Mouse (Mus musculus) 416B (cell line): Measurements from ENCODE around the gene Abhd17b.
A peak's percentile ranks its signal among the peaks of the same experiment; 100 is the strongest.
"Not testable (repeated sequence)": the region's sequence is repeated elsewhere in the genome, so short reads cannot be mapped to it uniquely, and the experiment has no call there.

ENCODE experiments used
- DNase-seq: peaks from one replicate; pipeline ENCODE4 v3.0.0; 2011; ENCODE audit warnings: low read depth

Abhd17b gene

GRCm38 (mm10) chr19:21653172-21653981 is at the start of gene Abhd17b:
Abhd17b (plus strand) TSS chr19:21653185.
- DNase-seq, result no peak

DNA sequence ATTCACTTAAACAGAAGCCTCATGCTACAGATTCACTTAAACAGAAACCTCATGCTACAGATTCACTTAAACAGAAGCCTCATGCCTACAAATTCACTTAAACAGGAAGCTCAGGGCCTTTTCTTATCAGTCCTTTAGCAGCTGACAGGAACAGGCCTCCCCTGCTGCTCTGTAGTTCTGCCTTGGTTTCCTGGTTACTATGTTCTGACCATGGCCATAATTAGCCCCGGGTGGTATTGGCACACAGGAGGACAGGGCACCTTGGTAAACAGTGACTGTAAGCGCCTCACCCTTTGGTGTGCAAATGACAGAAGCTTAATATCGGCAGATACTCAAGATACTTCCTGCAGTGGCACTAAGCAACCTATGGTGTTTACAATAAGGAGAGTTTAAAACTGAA is 49.1 kb upstream of the Abhd17b start:
- DNase-seq, result peak; percentile 96

DNA sequence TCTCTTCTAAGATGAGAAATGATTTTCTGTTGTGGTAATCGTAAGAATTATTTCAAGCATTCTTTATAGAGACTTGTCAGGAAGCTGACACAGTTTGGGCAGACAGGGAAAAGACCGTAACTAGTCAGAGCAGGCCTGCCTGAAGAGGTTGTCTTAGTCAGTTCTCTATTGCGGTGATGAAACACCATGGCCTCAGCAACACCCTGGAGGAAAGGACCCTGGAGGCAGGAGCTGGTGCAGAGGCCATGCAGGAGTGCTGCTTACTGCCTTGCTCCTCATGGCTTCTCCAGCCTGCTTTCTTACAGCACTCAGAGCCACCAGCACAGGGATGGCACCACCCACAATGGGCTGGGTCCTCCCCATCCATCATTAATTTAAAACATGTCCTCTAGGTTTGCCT is 47.7 kb upstream of the Abhd17b start:
- DNase-seq, result peak; percentile 61

- no peak for DNase-seq
Observed at GRCm38 (mm10) chr19:21610240-21610639, 42.7 kb upstream of the Abhd17b start.

DNA sequence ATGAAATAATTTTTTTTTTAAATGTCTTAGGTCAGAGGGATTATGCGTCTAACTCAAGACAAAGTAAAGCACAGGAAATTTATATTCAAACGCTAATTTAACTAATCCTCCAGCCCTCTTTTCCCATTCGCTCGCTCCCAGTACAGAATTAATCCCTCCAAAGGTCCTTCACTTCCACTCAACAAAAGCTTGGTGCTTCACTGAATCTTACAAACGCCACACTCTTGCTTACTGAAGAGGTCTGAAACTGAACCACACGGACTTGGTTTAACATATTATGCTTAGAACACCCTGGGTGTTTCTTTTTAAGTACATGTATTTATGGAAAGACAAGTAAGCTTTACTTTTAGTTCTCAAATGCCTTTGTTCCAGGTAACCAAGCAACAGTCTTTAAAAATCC is 41.7 kb upstream of the Abhd17b start:
- no peak for DNase-seq

DNA sequence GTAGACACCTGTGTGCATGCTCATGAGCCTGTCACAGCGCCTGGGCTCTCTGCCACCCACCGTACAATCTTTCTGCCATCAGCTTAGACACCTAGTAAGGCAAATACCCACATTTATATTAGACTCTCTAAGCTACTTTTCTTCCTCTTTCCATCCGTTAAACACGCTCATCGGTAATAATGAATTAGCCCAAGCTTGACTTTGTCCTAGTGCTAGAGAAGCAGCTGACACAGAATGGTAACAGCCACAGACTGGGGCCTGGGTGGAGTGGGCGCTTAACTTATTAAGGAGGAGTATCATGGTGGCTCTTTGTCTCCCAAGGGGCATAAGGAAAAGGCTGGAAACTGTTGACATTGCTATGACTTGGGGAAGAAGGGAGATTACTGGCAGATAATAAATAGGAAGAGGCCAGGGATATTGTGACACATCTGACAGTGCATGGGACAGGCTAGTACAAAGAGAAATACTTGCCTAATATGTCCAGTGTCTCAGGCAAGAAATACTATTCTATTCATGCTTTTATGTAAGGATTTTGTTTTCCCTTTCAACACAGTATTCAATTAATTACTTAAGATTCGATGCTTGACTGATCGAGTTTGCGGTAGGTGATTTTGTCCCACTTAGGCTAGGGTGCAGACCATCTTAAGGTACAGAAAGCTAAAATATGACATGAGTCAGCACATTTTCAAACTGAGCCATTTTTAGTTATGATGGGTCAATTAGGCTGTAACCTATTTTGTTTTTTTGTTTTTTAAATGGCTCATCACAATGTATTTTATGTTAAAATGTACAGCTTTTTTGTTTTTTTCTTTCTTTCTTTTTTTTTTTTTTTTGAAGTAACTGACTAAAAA is 41.0 kb upstream of the Abhd17b start:
- DNase-seq, result peak; percentile 66

- DNase-seq, result peak; percentile 46
Observed at GRCm38 (mm10) chr19:21615801-21616200, 37.2 kb upstream of the Abhd17b start.

GRCm38 (mm10) chr19:21623410-21624147 is 29.4 kb upstream of the Abhd17b start:
- DNase-seq, result peak; percentile 75

DNA sequence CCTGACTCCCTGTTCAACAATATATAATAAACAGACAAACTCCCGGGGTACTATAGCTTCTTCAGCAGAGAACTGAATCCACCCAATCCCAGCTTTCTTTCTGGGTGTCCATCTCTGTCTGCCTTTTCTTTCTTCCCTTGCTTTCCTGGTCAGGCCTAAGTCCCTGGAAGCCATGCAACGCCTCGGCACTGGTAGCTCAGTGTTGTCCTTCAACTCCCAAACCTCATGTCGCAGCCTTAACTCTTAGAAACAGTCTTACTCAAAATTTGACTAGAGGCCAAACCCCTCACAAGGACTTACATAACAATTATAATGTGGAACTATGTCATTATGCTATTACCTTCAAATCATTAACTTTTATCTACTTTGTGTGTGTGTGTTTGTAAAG is 28.8 kb upstream of the Abhd17b start:
- no peak for DNase-seq

DNA sequence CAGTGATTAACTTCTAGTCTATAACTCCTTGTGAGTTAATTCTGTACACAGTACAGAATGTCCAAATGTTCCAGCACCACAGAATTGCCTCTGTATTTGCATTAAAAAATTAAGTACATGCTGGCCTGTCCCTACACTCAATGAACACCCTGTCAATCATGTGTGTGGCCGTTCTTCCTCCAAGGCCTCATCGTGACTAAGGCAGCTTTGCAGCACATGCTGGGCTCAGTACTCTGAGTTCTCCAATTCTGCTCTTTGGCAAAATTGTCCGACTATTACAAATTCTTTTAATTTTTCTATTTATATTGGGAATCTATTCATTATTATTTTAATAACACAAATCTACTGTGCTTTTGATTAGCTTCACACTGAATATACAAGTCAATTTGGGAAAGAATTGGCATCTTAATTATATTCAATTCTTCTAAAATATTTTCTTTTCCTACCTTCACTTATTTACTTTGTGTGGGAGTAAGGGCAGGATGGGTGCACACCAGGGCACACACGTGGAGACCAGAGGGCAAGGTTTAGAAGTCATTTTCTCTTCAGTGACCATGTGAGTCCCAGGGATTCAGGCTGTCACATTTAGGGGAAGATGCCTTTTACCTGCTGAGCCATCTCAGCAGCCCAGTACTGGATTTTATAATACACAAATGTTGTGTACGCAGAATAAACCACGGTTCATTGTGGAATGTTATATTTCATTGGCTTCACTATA is 26.6 kb upstream of the Abhd17b start:
- no peak for DNase-seq

- not testable (repeated sequence) for DNase-seq
Observed at GRCm38 (mm10) chr19:21628440-21628839, 24.5 kb upstream of the Abhd17b start.

GRCm38 (mm10) chr19:21629030-21629429 is 24.0 kb upstream of the Abhd17b start:
- DNase-seq, result no peak

DNA sequence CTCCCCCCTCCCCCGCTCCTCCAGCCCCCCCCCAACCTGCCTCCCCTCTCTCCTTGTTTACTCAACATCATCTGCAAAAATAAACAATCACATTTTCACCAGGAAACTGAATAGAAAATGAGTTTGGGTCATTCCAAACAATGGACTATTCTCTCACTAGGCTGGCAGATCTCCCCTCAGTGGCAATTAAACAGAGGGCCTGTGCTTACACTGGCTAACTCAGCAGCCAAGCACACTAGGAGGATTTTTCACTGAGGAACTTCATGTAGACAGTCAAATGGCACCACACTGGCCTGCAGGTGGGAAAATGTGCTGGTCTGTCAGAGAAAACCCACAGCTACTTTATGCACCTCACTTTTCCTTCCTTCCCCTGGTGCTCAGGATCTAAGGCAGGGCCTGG is 23.5 kb upstream of the Abhd17b start:
- no peak for DNase-seq

- DNase-seq, result peak; percentile 37
Observed at GRCm38 (mm10) chr19:21630656-21631331, 22.2 kb upstream of the Abhd17b start.

DNA sequence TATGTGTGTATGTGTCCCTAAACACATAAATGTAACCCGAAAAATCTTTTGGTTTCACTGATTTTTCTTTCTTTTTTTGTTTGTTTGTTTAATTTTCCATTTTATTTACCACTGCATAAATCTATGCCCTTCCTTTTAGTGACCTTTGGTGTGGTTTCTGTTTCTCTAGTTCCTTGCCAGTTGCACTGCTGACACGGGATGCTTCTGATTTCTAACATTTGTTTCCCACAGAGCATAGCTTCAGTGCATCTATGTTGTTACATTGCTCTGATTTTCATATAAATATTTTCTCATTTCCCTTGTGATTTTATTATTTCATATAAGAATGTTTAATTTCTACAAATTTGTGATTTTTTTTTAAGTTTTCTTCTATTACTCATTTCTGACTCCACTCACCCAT is 17.6 kb upstream of the Abhd17b start:
- DNase-seq, result no peak

DNA sequence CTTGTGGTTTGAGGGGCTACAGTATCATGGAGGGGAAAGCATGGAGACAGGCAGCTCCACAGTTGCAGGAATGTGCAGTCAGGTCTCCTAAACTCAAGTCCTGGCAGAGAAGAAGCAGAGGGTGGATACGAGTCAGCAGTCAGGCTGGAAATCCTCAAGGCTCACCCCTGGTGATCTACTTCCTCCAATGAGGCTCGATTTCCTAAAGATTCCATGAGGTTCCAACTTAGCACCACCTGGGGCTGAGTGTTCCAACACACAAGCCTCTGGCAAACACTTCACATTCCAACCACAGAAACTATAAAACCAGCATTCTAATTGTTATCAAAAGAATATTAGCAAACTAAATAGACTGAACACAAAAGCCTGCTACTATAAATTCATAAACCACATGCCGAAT is 16.1 kb upstream of the Abhd17b start:
- peak; percentile 46 for DNase-seq

DNA sequence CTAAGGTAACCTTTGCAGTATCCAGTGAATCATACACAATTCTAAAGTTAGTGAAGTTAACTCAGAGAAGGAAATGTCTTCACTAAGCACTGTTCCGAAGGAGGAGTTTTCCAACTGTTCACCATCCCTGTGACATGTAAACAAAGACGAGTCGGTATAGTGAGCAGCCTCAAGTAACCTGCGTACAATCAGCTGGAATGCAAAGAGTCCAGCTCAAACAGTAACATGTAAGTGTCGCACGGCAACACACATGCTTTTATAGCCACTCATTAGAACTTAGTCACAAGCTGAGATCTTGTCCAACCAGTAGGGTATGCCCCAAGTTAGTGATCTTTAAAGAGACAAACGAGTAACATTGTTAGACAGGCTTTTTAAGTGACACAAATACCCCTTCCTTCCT is 15.3 kb upstream of the Abhd17b start:
- DNase-seq, result no peak

DNA sequence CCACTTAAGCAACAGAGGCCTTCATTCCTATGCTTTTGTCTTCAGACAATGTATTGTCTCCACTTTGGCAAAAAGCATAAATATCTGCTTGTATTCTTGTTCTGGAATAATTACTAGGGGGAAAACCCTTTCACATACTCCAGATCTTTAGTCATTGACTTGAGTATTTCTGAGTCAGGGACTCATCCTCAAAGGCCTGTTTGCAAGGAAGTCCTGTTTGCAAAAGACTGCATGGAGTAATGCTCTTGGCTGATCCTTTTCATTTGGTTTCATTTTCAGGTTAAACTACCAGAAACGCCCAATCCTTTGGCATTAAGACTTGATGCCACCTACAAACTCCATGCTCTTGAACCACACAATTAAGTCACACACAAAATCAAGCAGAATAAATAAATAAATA is 9.1 kb upstream of the Abhd17b start:
- peak; percentile 55 for DNase-seq

- no peak for DNase-seq
Observed at GRCm38 (mm10) chr19:21645301-21645700, 7.7 kb upstream of the Abhd17b start.

GRCm38 (mm10) chr19:21646142-21646541 is 6.8 kb upstream of the Abhd17b start:
- no peak for DNase-seq

- DNase-seq, result no peak
Observed at GRCm38 (mm10) chr19:21651664-21652063, 1.3 kb upstream of the Abhd17b start.
